Mouse (Mus musculus) MEL (cell line): ENCODE results near the gene Tlr4. TPM values are rescaled to one million over a fixed set of nuclear protein-coding genes. Genes with fewer than 3 reads are reported as not detected.

Experiments
- DNase-seq: peaks from one replicate; pipeline ENCODE4 v3.0.0; 2011; ENCODE audit warnings: low read depth, low spot score
- H3K27ac ChIP-seq: 2 replicates; pipeline ENCODE4 v1.5.1; 2012; ENCODE audit warnings: low read depth, mild to moderate bottlenecking, control low read depth, low read length, moderate library complexity; ENCODE audit not compliant: control insufficient read depth
- H3K27me3 ChIP-seq, 2 experiments: fragments of 150-350 bp in 1 of 2; sonication (generic) in 1 of 2; 2 replicates each; pipeline ENCODE4 v1.6.1; 2012; ENCODE audit warnings: low read length in 2 of 2, mild to moderate bottlenecking in 2 of 2, improper control_type of control experiment in 1 of 2, moderate library complexity in 1 of 2; ENCODE audit not compliant: insufficient read depth in 2 of 2, control insufficient read depth in 1 of 2
- H3K36me3 ChIP-seq, 2 experiments: 2 replicates each; pipeline ENCODE4 v1.6.1; 2012 to 2014; ENCODE audit warnings: low read length in 2 of 2, improper control_type of control experiment in 1 of 2, inconsistent platforms in 1 of 2, mild to moderate bottlenecking in 1 of 2; ENCODE audit not compliant: insufficient read depth in 2 of 2, control insufficient read depth in 1 of 2
- H3K4me1 ChIP-seq, 2 experiments: fragments of 150-350 bp in 1 of 2; sonication (generic) in 1 of 2; 2 replicates each; pipeline ENCODE4 v1.6.1; 2012; ENCODE audit warnings: low read length in 2 of 2, improper control_type of control experiment in 1 of 2, mild to moderate bottlenecking in 1 of 2; ENCODE audit not compliant: insufficient read depth in 2 of 2, control insufficient read depth in 1 of 2
- H3K4me3 ChIP-seq, 2 experiments: fragments of 150-350 bp in 1 of 2; sonication (generic) in 1 of 2; 2 replicates each; pipeline ENCODE4 v1.5.1; 2012; ENCODE audit warnings: low read depth in 2 of 2, low read length in 2 of 2, mild to moderate bottlenecking in 2 of 2, moderate library complexity in 2 of 2, control low read depth in 1 of 2, improper control_type of control experiment in 1 of 2; ENCODE audit not compliant: control insufficient read depth in 1 of 2, insufficient read depth in 1 of 2
- H3K79me2 ChIP-seq: 2 replicates; pipeline ENCODE4 v1.6.1; 2012; ENCODE audit warnings: mild to moderate bottlenecking, low read length, moderate library complexity; ENCODE audit not compliant: control insufficient read depth, poor library complexity, insufficient read depth
- H3K9ac ChIP-seq: 2 replicates; pipeline ENCODE4 v1.6.1; 2012; ENCODE audit warnings: low read depth, mild to moderate bottlenecking, control low read depth, low read length, moderate library complexity; ENCODE audit not compliant: control insufficient read depth, poor library complexity, severe bottlenecking
- H3K9me3 ChIP-seq: fragments of 150-350 bp; sonication (generic); replicated peaks from 2 replicates; pipeline ENCODE4 v1.6.1; 2012; ENCODE audit warnings: mild to moderate bottlenecking, low read length, improper control_type of control experiment, moderate library complexity; ENCODE audit not compliant: insufficient read depth
- CTCF ChIP-seq, 3 experiments: IDR thresholded peaks in 2 of 3; conservative IDR thresholded peaks in 1 of 3; 2 replicates each; pipeline ENCODE4 v1.5.1; 2011 to 2012; ENCODE audit warnings: low read length in 3 of 3, low read depth in 2 of 3, mild to moderate bottlenecking in 2 of 3, improper control_type of control experiment in 1 of 3, inconsistent platforms in 1 of 3, mixed read lengths in 1 of 3, moderate library complexity in 1 of 3; ENCODE audit not compliant: control insufficient read depth in 1 of 3, insufficient read depth in 1 of 3, poor library complexity in 1 of 3, severe bottlenecking in 1 of 3
- E2F4 ChIP-seq: IDR thresholded peaks from 2 replicates; pipeline ENCODE4 v1.6.1; 2011; ENCODE audit warnings: low read depth, low read length, improper control_type of control experiment, borderline replicate concordance
- ELF1 ChIP-seq: IDR thresholded peaks from 2 replicates; pipeline ENCODE4 v1.6.1; 2014; ENCODE audit warnings: low read depth, mild to moderate bottlenecking, inconsistent platforms, low read length, improper control_type of control experiment, moderate library complexity
- ETS1 ChIP-seq: IDR thresholded peaks from 2 replicates; pipeline ENCODE4 v1.6.1; 2012; ENCODE audit warnings: low read depth, mild to moderate bottlenecking, inconsistent platforms, low read length, improper control_type of control experiment, moderate library complexity
- GABPA ChIP-seq: IDR thresholded peaks from 2 replicates; pipeline ENCODE4 v1.6.1; 2012; ENCODE audit warnings: low read depth, mild to moderate bottlenecking, inconsistent platforms, low read length, improper control_type of control experiment, moderate library complexity
- JUND ChIP-seq: IDR thresholded peaks from 2 replicates; pipeline ENCODE4 v1.6.1; 2011; ENCODE audit warnings: low read depth, mild to moderate bottlenecking, improper control_type of control experiment, low read length
- KAT2A ChIP-seq: conservative IDR thresholded peaks from 2 replicates; pipeline ENCODE4 v1.6.1; 2012; ENCODE audit warnings: low read depth, low read length, improper control_type of control experiment, inconsistent platforms
- MAX ChIP-seq: IDR thresholded peaks from 2 replicates; pipeline ENCODE4 v1.6.1; 2011; ENCODE audit warnings: low read length, improper control_type of control experiment
- MAZ ChIP-seq: IDR thresholded peaks from 2 replicates; pipeline ENCODE4 v1.6.1; 2012; ENCODE audit warnings: low read depth, mild to moderate bottlenecking, inconsistent platforms, low read length, improper control_type of control experiment
- MEF2A ChIP-seq: IDR thresholded peaks from 2 replicates; pipeline ENCODE4 v1.6.1; 2014; ENCODE audit warnings: low read depth, mild to moderate bottlenecking, inconsistent platforms, low read length, improper control_type of control experiment; ENCODE audit not compliant: poor library complexity, insufficient replicate concordance, severe bottlenecking; ENCODE audit errors: extremely low read depth
- MXI1 ChIP-seq: IDR thresholded peaks from 2 replicates; pipeline ENCODE4 v1.6.1; 2011; ENCODE audit warnings: mild to moderate bottlenecking, low read depth, low read length, improper control_type of control experiment
- MYB ChIP-seq: IDR thresholded peaks from 2 replicates; pipeline ENCODE4 v1.6.1; 2011; ENCODE audit warnings: mild to moderate bottlenecking, low read depth, low read length, improper control_type of control experiment
- NELFE ChIP-seq: IDR thresholded peaks from 2 replicates; pipeline ENCODE4 v1.6.1; 2011; ENCODE audit warnings: low read depth, low read length, improper control_type of control experiment
- NRF1 ChIP-seq: IDR thresholded peaks from 2 replicates; pipeline ENCODE4 v1.6.1; 2014; ENCODE audit warnings: low read depth, mild to moderate bottlenecking, inconsistent platforms, low read length, improper control_type of control experiment, moderate library complexity; ENCODE audit not compliant: poor library complexity, insufficient read depth, severe bottlenecking
- POLR2AphosphoS5 ChIP-seq: IDR thresholded peaks from 2 replicates; pipeline ENCODE4 v1.6.1; 2012; ENCODE audit warnings: low read depth, borderline replicate concordance, mild to moderate bottlenecking, inconsistent platforms, low read length, moderate library complexity, mixed read lengths
- RAD21 ChIP-seq: IDR thresholded peaks from 2 replicates; pipeline ENCODE4 v1.6.1; 2011; ENCODE audit warnings: mild to moderate bottlenecking, low read depth, low read length, improper control_type of control experiment
- RCOR1 ChIP-seq: IDR thresholded peaks from 2 replicates; pipeline ENCODE4 v1.6.1; 2012; ENCODE audit warnings: low read depth, mild to moderate bottlenecking, inconsistent platforms, low read length, improper control_type of control experiment
- SIN3A ChIP-seq: IDR thresholded peaks from 2 replicates; pipeline ENCODE4 v1.6.1; 2012; ENCODE audit warnings: low read length, improper control_type of control experiment, inconsistent platforms
- TAL1 ChIP-seq: IDR thresholded peaks from 2 replicates; pipeline ENCODE4 v1.6.1; 2012; ENCODE audit warnings: mild to moderate bottlenecking, inconsistent platforms, low read length, moderate library complexity, mixed read lengths
- TBP ChIP-seq: IDR thresholded peaks from 2 replicates; pipeline ENCODE4 v1.8.0; 2011; ENCODE audit warnings: low read depth, low read length, improper control_type of control experiment
- UBTF ChIP-seq: IDR thresholded peaks from 2 replicates; pipeline ENCODE4 v1.6.1; 2012; ENCODE audit warnings: low read depth, mild to moderate bottlenecking, inconsistent platforms, low read length, improper control_type of control experiment, moderate library complexity, borderline replicate concordance; ENCODE audit not compliant: insufficient read depth
- USF2 ChIP-seq, 2 experiments: IDR thresholded peaks; 2 replicates each; pipeline ENCODE4 v1.6.1; 2011 to 2012; ENCODE audit warnings: improper control_type of control experiment in 2 of 2, low read length in 2 of 2, borderline replicate concordance in 1 of 2, inconsistent platforms in 1 of 2, low read depth in 1 of 2, mild to moderate bottlenecking in 1 of 2; ENCODE audit not compliant: insufficient read depth in 1 of 2
- ZC3H11A ChIP-seq: IDR thresholded peaks from 2 replicates; pipeline ENCODE4 v1.6.1; 2012; ENCODE audit warnings: low read depth, mild to moderate bottlenecking, inconsistent platforms, low read length, improper control_type of control experiment
- ZKSCAN1 ChIP-seq: IDR thresholded peaks from 2 replicates; pipeline ENCODE4 v1.6.1; 2012; ENCODE audit warnings: low read depth, mild to moderate bottlenecking, inconsistent platforms, low read length, improper control_type of control experiment, moderate library complexity
- polyA plus RNA-seq, 2 experiments: library from polyadenylated mRNA; stranded (reverse) in 1 of 2; unstranded in 1 of 2; fragments of >175 nt in 1 of 2; fragments of >200 nt in 1 of 2; gene quantifications; 2 replicates each; pipeline versions ENCODE4 v1.2.1 to v1.2.4; 2012; ENCODE audit warnings: low replicate concordance in 2 of 2, low read depth in 1 of 2; ENCODE audit not compliant: insufficient read length in 2 of 2, insufficient read depth in 1 of 2, missing spikeins in 1 of 2
- total RNA-seq: library from RNA; depleted of rRNA; stranded (reverse); fragments of 300-350 nt; gene quantifications from 2 replicates; pipeline ENCODE4 v1.2.3, GENCODE M21; 2012

Tlr4 gene
- total and polyA plus RNA-seq, 3 experiments, result not detected

DNA sequence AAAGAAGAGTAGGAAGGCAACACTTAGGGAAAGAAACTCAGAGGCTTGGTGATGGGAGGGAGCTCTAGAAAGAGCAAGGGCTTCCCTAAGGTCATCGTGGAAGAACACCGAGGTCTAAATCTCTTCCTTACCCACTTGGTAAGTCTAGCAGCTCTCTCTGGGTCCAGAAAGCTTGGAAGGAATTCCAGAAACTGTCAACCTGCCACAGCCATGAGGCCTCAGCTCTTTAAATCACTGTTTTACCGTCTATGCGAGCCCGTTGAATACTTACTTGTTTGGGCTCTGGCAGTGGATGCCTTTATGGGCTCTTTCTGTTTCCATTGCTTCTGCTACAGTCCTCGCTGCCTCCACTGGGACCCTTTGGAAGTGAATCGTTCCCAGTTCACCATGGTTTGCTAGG, 67.6 kb downstream of the Tlr4 start:
- no peak overlapping the region for H3K27ac ChIP-seq
- H3K9ac ChIP-seq, result no peak overlapping the region
- no peak overlapping the region for H3K4me3 ChIP-seq
- DNase-seq, result no peak
- H3K36me3 ChIP-seq, result no peaks in the 10 kb centered on the region
- no peaks in the 10 kb centered on the region for H3K79me2 ChIP-seq
- H3K27me3 ChIP-seq, result no peaks in the 10 kb centered on the region
- H3K9me3 ChIP-seq, result no peaks in the 10 kb centered on the region
- TF ChIP-seq GABPA (no peak), TBP (no peak), POLR2AphosphoS5 (no peak), ELF1 (no peak), SIN3A (no peak), RCOR1 (no peak), MXI1 (no peak), ETS1 (no peak), E2F4 (no peak), MYB (no peak), JUND (no peak), USF2 (IDR thresholded peaks at IDR 0.05; ENCODE audit: borderline replicate concordance in 1 of 2, insufficient read depth in 1 of 2, low read depth in 1 of 2, low read length in 2 of 2) (no peak), ZC3H11A (no peak), UBTF (no peak), MAZ (no peak), ZKSCAN1 (no peak), MAX (no peak), MEF2A (no peak)
- no peaks in the 10 kb centered on the region for H3K4me1 ChIP-seq

DNA sequence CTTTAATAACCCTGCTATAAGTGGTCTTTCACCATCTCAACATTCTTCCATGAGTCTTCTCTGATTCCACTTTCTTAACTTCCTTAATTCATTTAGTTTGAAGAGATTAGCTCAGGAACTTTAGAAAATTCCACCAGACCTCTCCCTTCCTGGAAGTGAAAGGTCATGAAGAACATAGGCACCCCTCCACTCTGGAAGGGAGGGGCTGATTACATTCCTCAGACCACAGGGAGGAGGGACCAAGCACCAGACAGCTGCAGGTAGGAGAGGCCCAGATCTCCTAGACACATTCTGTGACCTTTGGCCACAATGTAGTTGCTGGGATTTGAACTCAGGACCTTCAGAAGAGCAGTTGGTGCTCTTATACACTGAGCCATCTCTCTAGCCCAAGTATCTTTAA, 72.7 kb downstream of the Tlr4 start:
- H3K9ac ChIP-seq, result no peak overlapping the region
- no peaks in the 10 kb centered on the region for H3K27me3 ChIP-seq
- no peaks in the 10 kb centered on the region for H3K79me2 ChIP-seq
- no peaks in the 10 kb centered on the region for H3K9me3 ChIP-seq
- no peak for DNase-seq
- no peaks in the 10 kb centered on the region for H3K36me3 ChIP-seq
- no peak overlapping the region for H3K4me3 ChIP-seq
- TF ChIP-seq ETS1, result no peak
- no peak for TF ChIP-seq MAZ
- no peak for TF ChIP-seq TAL1
- no peak for TF ChIP-seq KAT2A
- TF ChIP-seq CTCF (IDR thresholded peaks at IDR 0.05 in 2 of 3, conservative IDR thresholded peaks at IDR 0.05 in 1 of 3; ENCODE audit: control insufficient read depth in 1 of 3, insufficient read depth in 1 of 3, low read depth in 2 of 3, low read length in 3 of 3, poor library complexity in 1 of 3, severe bottlenecking in 1 of 3), result no peak
- no peak for TF ChIP-seq NRF1
- no peak for TF ChIP-seq NELFE
- TF ChIP-seq E2F4, result no peak
- no peak for TF ChIP-seq RAD21
- TF ChIP-seq, all 39 proteins: peak for 0
- Histone ChIP-seq H3K27ac (no peak overlapping the region), H3K4me1 (no peaks in the 10 kb centered on the region)
